Mouse (Mus musculus): ENCODE results near the gene Hspa12b. TPM values are rescaled to one million over a fixed set of nuclear protein-coding genes. Genes with fewer than 3 reads are reported as not detected.

Gene Hspa12b
- polyA plus RNA-seq, 1 experiment from 2014 or later: 3.3 TPM

DNA sequence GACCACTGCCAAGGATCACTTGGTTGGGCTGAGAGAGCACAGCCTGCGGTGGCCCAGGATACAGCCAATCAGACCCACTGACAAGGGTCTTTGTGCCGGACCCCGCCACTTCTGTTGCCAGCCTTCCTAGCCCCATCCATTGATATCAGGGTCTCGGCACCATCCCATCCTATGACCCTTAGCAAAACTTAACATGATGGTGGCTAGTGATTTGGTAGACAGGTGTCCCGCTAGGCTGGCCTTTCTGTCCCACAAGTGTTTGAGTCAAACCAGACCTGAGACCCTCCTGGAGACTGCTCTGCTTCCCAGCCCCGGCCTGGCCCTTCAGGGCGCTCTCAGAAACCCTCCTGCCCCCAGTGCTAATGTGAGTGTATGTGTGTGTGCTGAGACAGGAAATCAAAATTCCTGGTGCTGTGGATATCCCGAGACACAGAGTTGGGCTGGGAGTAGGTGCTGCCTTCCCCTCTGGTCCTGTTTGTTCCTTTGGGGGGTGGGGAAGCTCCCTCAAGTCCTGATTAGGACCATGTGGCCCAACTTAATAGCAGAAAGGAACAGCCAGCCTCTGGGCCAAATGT is 7.8 kb downstream of the Hspa12b start:
- Histone ChIP-seq H3K4me2 (no peak overlapping the region), H3K4me3 (ENCODE audit: low read depth, low read length) (no peak overlapping the region), H3K4me1 (ENCODE audit: control insufficient read depth, insufficient read depth, low read length) (no peaks in the 10 kb centered on the region), H3K9me3 (ENCODE audit: control insufficient read depth, low read length) (no peaks in the 10 kb centered on the region), H3K27ac (ENCODE audit: low read depth, low read length) (no peak overlapping the region; the same call in 1 of the 2 replicates), H3K36me3 (ENCODE audit: control insufficient read depth, insufficient read depth, low read length) (no peaks in the 10 kb centered on the region), H3K9ac (ENCODE audit: low read length) (no peak overlapping the region), H3K27me3 (ENCODE audit: control insufficient read depth, insufficient read depth, low read length) (no peaks in the 10 kb centered on the region)
- WGBS: 85% methylated on average over 8 of the region's 8 CpGs
- no peak for DNase-seq (ENCODE audit: low spot score, missing footprints)
- no peak for ATAC-seq (ENCODE audit: low FRiP score)

DNA sequence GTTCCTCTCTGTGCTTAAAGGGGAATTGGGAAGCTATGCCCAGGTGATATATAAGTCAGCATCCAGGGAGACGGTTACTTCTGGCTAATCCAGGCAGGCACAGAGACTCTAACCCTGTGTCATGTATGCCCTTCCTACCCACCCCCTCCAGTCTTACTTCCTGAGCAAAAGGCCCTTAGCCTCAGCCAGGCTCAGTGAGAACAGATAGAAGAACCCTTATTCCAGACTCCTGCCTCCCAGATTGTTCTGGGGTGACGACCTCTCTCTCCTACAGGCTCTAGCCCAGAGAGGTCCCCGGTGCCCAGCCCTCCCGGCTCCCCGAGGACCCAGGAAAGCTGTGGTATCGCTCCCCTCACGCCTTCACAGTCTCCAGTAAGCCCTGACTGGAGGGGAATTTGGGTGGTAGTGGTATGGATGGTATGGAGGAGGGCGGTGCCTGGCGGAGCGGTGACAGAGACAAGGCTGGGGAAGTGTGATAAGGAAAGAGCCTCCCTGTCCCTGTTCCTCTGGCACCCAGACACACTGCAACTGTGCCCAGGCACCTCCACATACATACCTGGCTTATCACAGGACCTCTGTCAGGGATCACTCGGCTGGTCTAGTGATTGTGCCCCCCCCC is 8.6 kb downstream of the Hspa12b start:
- Histone ChIP-seq H3K4me1 (ENCODE audit: control insufficient read depth, insufficient read depth, low read length) (no peaks in the 10 kb centered on the region), H3K36me3 (ENCODE audit: control insufficient read depth, insufficient read depth, low read length) (no peaks in the 10 kb centered on the region), H3K27ac (ENCODE audit: low read depth, low read length) (no peak overlapping the region), H3K4me2 (no peak overlapping the region), H3K9ac (ENCODE audit: low read length) (no peak overlapping the region), H3K9me3 (ENCODE audit: control insufficient read depth, low read length) (no peaks in the 10 kb centered on the region), H3K4me3 (ENCODE audit: low read depth, low read length) (no peak overlapping the region), H3K27me3 (ENCODE audit: control insufficient read depth, insufficient read depth, low read length) (no peaks in the 10 kb centered on the region)
- ATAC-seq (ENCODE audit: low FRiP score): 0 out of 2 replicates have a peak, but pooled peaks have one; percentile 24
- 84% methylated on average over 11 of the region's 11 CpGs for WGBS
- peak; percentile 35 for DNase-seq (ENCODE audit: low spot score, missing footprints)

DNA sequence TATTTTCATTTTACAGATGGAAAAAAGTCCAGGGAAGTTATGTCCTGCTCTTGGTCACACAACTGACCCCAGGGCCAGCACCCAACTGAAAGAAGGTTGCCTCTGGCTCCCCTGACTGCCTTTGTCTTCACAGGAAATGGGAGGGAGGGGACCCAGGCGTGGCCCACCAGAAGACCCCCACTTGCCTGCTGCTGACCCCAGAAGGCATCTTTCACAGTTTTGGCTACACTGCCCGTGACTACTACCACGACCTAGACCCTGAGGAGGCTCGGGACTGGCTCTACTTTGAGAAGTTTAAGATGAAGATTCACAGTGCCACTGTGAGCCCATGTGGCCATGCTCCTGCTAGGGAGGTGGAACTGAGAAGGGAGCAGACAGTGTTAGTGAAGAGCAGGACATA is 11.2 kb downstream of the Hspa12b start:
- Histone ChIP-seq H3K27me3 (ENCODE audit: control insufficient read depth, insufficient read depth, low read length) (no peaks in the 10 kb centered on the region), H3K4me3 (ENCODE audit: low read depth, low read length) (no peak overlapping the region), H3K4me1 (ENCODE audit: control insufficient read depth, insufficient read depth, low read length) (peaks cover 3% of the 10 kb centered on the region; the same call in 1 of the 2 replicates), H3K27ac (ENCODE audit: low read depth, low read length) (no peak overlapping the region), H3K9ac (ENCODE audit: low read length) (no peak overlapping the region), H3K4me2 (no peak overlapping the region), H3K9me3 (ENCODE audit: control insufficient read depth, low read length) (no peaks in the 10 kb centered on the region), H3K36me3 (ENCODE audit: control insufficient read depth, insufficient read depth, low read length) (no peaks in the 10 kb centered on the region)
- DNase-seq (ENCODE audit: low spot score, missing footprints) (no peak), ATAC-seq (ENCODE audit: low FRiP score) (no peak)
- WGBS: 86% methylated on average over 4 of the region's 4 CpGs

DNA sequence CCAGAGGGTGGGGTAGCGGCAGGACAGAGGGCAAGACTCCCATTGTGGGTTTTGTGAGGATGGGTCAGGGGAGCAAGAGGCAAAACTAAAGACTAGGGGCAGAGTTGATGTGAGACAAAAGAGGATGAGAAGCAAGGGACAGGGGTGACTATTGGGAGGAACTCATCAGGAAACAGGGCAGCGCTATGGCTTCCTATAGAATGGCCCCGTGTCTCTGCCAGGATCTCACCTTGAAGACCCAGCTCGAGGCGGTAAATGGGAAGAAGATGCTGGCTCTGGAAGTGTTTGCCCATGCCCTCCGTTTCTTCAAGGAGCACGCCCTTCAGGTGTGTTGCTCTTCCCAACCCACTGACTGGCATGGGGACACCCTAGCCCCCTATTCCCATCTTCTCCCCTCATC is 11.7 kb downstream of the Hspa12b start:
- peaks cover 3% of the 10 kb centered on the region; the same call in 1 of the 2 replicates for H3K4me1 ChIP-seq (ENCODE audit: control insufficient read depth, insufficient read depth, low read length)
- no peak overlapping the region for H3K27ac ChIP-seq (ENCODE audit: low read depth, low read length)
- H3K27me3 ChIP-seq (ENCODE audit: control insufficient read depth, insufficient read depth, low read length): no peaks in the 10 kb centered on the region
- no peak overlapping the region for H3K9ac ChIP-seq (ENCODE audit: low read length)
- no peaks in the 10 kb centered on the region for H3K36me3 ChIP-seq (ENCODE audit: control insufficient read depth, insufficient read depth, low read length)
- no peak overlapping the region for H3K4me2 ChIP-seq
- ATAC-seq (ENCODE audit: low FRiP score) (no peak), DNase-seq (ENCODE audit: low spot score, missing footprints) (peak; percentile 10)
- H3K4me3 ChIP-seq (ENCODE audit: low read depth, low read length): no peak overlapping the region
- H3K9me3 ChIP-seq (ENCODE audit: control insufficient read depth, low read length): no peaks in the 10 kb centered on the region
- WGBS: 84% methylated on average over 7 of the region's 7 CpGs

DNA sequence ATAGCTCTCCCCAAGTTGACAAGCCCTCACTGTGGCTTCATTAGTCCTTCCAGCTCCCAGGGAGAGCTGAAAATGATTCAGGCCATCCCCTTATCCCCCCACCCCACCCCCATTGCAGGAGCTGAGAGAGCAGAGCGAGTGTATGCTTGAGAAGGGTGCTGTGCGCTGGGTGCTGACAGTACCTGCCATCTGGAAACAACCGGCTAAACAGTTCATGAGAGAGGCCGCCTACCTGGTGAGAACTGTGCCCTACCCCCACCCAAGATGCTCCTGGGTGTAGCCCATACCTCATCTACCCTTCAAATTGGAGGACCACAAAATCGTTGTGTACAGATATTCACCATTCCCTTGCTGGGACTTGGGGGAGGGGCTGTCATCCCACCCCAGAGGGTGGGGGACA is 12.2 kb downstream of the Hspa12b start:
- H3K9me3 ChIP-seq (ENCODE audit: control insufficient read depth, low read length): no peaks in the 10 kb centered on the region
- H3K36me3 ChIP-seq (ENCODE audit: control insufficient read depth, insufficient read depth, low read length): peaks cover 1% of the 10 kb centered on the region; the same call in 1 of the 2 replicates
- H3K27me3 ChIP-seq (ENCODE audit: control insufficient read depth, insufficient read depth, low read length): no peaks in the 10 kb centered on the region
- ATAC-seq (ENCODE audit: low FRiP score) (no peak), DNase-seq (ENCODE audit: low spot score, missing footprints) (peak; percentile 57)
- no peak overlapping the region for H3K4me2 ChIP-seq
- H3K4me1 ChIP-seq (ENCODE audit: control insufficient read depth, insufficient read depth, low read length): peaks cover 3% of the 10 kb centered on the region; the same call in 1 of the 2 replicates
- H3K9ac ChIP-seq (ENCODE audit: low read length): no peak overlapping the region
- 90% methylated on average over 5 of the region's 5 CpGs for WGBS
- H3K4me3 ChIP-seq (ENCODE audit: low read depth, low read length): no peak overlapping the region
- H3K27ac ChIP-seq (ENCODE audit: low read depth, low read length): no peak overlapping the region

DNA sequence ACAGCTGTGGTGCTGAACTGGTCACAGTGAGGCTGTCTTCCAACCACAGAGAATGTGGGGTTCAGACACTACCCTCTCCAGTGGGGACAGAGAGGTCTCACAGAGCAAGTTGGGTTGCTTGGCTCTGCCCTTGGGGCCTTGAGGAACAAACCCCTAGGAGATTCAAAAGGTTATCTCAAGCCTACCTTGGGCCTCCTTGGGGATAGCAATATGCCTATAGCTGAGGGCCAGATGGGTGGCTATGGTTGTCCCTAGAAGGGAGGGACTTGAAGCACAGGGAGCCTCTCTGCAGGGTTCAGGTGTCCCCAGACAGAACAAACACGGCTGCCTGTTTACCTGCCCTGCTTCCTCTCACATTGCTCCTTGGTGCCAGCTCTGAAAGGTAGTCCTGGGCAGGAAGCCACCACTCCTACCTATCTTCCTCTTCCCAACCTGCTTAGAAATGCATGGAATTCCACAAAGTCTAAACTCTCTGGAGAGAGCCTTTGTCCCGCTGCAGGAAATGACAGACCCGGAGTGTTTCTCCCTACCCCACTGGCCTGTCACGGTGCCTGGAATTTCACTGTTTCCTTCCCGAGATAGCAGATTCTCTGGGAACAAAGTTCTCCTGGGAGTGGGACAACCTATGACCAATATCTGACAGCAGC is 12.9 kb downstream of the Hspa12b start:
- H3K9ac ChIP-seq (ENCODE audit: low read length): no peak overlapping the region
- no peak overlapping the region for H3K27ac ChIP-seq (ENCODE audit: low read depth, low read length)
- peaks cover 3% of the 10 kb centered on the region; the same call in 1 of the 2 replicates for H3K4me1 ChIP-seq (ENCODE audit: control insufficient read depth, insufficient read depth, low read length)
- H3K27me3 ChIP-seq (ENCODE audit: control insufficient read depth, insufficient read depth, low read length): no peaks in the 10 kb centered on the region
- ATAC-seq (ENCODE audit: low FRiP score) (no peak), DNase-seq (ENCODE audit: low spot score, missing footprints) (peak; percentile 79)
- H3K36me3 ChIP-seq (ENCODE audit: control insufficient read depth, insufficient read depth, low read length): peaks cover 8% of the 10 kb centered on the region
- H3K4me3 ChIP-seq (ENCODE audit: low read depth, low read length): no peak overlapping the region
- H3K9me3 ChIP-seq (ENCODE audit: control insufficient read depth, low read length): no peaks in the 10 kb centered on the region
- 70% methylated on average over 5 of the region's 5 CpGs for WGBS
- H3K4me2 ChIP-seq: no peak overlapping the region

DNA sequence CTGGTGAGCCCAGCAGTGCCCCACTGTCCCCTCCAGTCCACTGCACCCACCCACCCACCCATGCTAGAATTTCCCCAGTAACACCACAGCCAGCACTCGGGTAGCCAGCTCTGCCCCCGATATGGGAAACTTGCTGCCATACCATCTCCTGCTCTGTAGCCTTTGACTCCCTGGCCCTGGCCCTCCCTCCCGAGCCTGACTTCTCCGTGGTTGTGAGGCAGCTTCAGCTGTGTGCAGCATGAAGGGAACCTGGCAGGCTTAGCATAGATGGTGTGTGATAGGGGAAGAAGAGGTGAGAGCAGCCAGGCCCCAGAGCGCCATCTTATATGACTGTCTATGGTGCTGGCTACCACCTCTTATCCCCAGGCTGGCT is 13.4 kb downstream of the Hspa12b start:
- DNase-seq (ENCODE audit: low spot score, missing footprints): peak; percentile 71

DNA sequence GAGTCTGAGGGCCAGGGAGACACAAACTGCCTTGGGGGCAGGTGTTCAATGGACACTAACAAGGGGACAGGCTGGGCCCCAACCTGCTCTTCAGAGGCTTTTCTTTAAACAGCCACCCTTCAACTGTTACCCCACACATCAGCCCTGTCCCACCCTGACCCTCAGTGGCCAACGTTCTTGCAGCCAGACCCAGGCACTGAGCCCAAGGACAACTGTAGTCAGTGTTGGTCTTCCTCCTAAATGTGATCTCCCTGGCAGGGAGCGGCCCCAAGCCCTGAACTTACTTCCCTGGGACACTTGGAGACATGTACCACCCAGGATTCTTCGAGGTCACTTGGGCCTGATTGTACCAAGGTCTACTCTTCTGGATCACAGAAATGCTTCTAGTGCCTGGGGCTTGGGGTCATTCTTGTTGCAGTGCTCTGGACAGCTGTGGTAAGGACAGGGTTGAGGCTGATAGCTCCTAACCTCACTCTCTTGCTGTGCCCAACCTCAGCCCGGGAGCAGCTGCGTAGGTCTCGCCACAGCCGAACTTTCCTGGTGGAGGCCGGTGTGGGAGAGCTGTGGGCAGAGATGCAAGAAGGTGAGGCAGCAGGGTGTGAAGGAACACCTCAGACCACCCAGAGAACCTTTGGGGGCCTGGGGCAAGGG is 14.4 kb downstream of the Hspa12b start:
- no peak for ATAC-seq (ENCODE audit: low FRiP score)
- H3K9me3 ChIP-seq (ENCODE audit: control insufficient read depth, low read length): no peaks in the 10 kb centered on the region
- H3K4me3 ChIP-seq (ENCODE audit: low read depth, low read length): no peak overlapping the region
- peak; percentile 81 for DNase-seq (ENCODE audit: low spot score, missing footprints)
- peaks cover 12% of the 10 kb centered on the region for H3K36me3 ChIP-seq (ENCODE audit: control insufficient read depth, insufficient read depth, low read length)
- WGBS: 93% methylated on average over 8 of the region's 8 CpGs
- H3K9ac ChIP-seq (ENCODE audit: low read length): no peak overlapping the region
- H3K27ac ChIP-seq (ENCODE audit: low read depth, low read length): no peak overlapping the region
- peaks cover 3% of the 10 kb centered on the region; the same call in 1 of the 2 replicates for H3K4me1 ChIP-seq (ENCODE audit: control insufficient read depth, insufficient read depth, low read length)
- no peaks in the 10 kb centered on the region for H3K27me3 ChIP-seq (ENCODE audit: control insufficient read depth, insufficient read depth, low read length)
- no peak overlapping the region for H3K4me2 ChIP-seq

More for the DNA sequence above, 13.4 kb downstream of the Hspa12b start:
- Histone ChIP-seq H3K9me3 (ENCODE audit: control insufficient read depth, low read length) (no peaks in the 10 kb centered on the region), H3K4me3 (ENCODE audit: low read depth, low read length) (no peak overlapping the region), H3K27ac (ENCODE audit: low read depth, low read length) (no peak overlapping the region), H3K4me1 (ENCODE audit: control insufficient read depth, insufficient read depth, low read length) (peaks cover 3% of the 10 kb centered on the region; the same call in 1 of the 2 replicates), H3K27me3 (ENCODE audit: control insufficient read depth, insufficient read depth, low read length) (no peaks in the 10 kb centered on the region), H3K4me2 (no peak overlapping the region), H3K9ac (ENCODE audit: low read length) (no peak overlapping the region), H3K36me3 (ENCODE audit: control insufficient read depth, insufficient read depth, low read length) (peaks cover 12% of the 10 kb centered on the region)
- 72% methylated on average over 5 of the region's 5 CpGs for WGBS
- no peak for ATAC-seq (ENCODE audit: low FRiP score)

DNA sequence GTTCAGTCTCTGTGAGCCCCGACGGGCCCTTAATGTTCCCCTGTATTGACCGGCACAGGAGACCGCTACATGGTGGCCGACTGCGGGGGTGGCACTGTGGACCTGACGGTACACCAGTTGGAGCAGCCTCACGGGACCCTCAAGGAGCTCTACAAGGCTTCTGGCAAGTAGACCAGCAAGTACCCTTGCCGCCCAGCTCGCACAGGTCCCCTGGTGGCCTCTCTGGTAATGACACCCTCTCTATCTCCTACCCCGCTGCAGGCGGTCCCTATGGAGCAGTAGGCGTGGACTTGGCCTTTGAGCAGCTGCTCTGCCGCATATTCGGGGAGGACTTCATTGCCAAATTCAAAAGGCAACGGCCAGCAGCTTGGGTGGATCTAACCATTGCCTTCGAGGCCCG is 15.5 kb downstream of the Hspa12b start:
- H3K27ac ChIP-seq (ENCODE audit: low read depth, low read length): no peak overlapping the region

More for the DNA sequence above, 15.5 kb downstream of the Hspa12b start:
- Histone ChIP-seq H3K4me3 (ENCODE audit: low read depth, low read length) (no peak overlapping the region), H3K9me3 (ENCODE audit: control insufficient read depth, low read length) (no peaks in the 10 kb centered on the region), H3K4me1 (ENCODE audit: control insufficient read depth, insufficient read depth, low read length) (peaks cover 3% of the 10 kb centered on the region; the same call in 1 of the 2 replicates), H3K9ac (ENCODE audit: low read length) (no peak overlapping the region), H3K4me2 (no peak overlapping the region), H3K27me3 (ENCODE audit: control insufficient read depth, insufficient read depth, low read length) (no peaks in the 10 kb centered on the region), H3K36me3 (ENCODE audit: control insufficient read depth, insufficient read depth, low read length) (peaks cover 12% of the 10 kb centered on the region)
- ATAC-seq (ENCODE audit: low FRiP score) (peak; percentile 61), DNase-seq (ENCODE audit: low spot score, missing footprints) (peak; percentile 95)
- 33% methylated on average over 18 of the region's 18 CpGs for WGBS

All from midbrain, embryonic 11.5 days (tissue).